Mouse (Mus musculus) liver, adult 2 months (tissue): ENCODE data around the gene Snph.

ENCODE experiments used
- CTCF ChIP-seq: fragments of 200-500 bp; IDR thresholded peaks from 2 replicates; pipeline ENCODE4 v1.5.1; 2011; ENCODE audit warnings: low read depth, low read length, control low read depth
- POLR2A ChIP-seq: fragments of 200-500 bp; IDR thresholded peaks from 2 replicates; pipeline ENCODE4 v1.6.1; 2011; ENCODE audit warnings: low read length, control low read depth; ENCODE audit not compliant: insufficient read depth; ENCODE audit errors: extremely low read depth

DNA sequence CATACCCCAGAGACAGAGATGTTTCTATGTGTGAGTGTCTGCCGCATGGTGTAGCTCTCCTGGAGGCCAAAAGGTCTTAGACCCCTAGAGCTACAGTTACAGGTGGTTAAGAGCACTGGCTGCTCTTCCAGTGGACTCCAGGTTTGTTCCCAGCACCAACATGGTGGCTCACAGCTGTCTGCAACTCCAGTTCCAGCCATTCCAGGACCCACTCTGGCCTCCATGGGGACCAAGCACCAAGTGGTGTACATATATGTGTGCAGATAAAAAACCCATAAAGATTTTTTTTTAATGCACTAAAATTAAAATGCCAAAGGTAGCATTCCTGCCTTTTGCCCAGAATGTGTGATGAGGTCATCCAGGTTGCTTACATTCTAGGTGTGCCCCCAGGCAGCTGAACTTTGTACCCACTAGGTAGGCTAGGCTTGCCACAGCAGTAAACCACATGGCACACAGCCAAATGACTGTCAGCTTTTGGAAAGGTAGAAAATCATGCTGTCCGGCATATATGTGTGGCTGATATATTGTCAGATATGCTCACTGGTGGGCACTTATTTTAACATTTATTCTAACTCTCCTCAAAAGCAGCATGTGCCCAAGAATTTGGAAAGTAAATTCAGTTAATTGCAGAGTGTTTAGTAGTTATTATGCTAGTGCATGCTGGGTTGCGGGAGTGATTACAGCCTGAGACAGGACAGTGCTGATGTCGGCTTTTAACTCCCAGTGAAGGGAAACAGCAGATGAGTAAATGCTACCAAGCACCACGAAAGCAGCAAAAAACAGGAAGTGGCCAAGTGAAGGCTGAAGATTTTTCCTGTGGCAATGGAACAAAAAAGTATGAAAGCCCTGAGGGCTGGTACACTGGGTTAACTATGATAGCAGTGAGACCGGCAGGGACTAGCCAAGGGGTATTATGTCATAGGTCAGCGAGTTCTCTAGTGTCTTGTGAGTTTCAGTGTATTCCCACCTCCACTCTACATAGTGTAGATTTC lies 69.2 kb downstream of the Snph start:
- no peak for TF ChIP-seq CTCF
- no peak for TF ChIP-seq POLR2A
